8 mouse cellular contexts compared by ENCODE assay signal in genomic region chr3:144570816-144571487, GRCm38 (mm10). TPM values are rescaled to one million over a fixed set of nuclear protein-coding genes. Genes with fewer than 3 reads are reported as not detected.
A peak's percentile ranks its signal among the peaks of the same experiment; 100 is the strongest.
DNase-seq lines count a peak whose midpoint lies in the region; ATAC-seq and TF ChIP-seq lines count a peak whose summit lies in the region.

No protein-coding gene starts in this region.

- no peaks in the 10 kb centered on the region; the same call in 1 of the 2 replicates for H3K36me3 ChIP-seq in kidney, adult 2 months (ENCODE audit: control insufficient read depth, insufficient read depth, low read length)
- peaks cover 30% of the 10 kb centered on the region for H3K36me3 ChIP-seq in hindbrain, embryonic 10.5 days
- peaks cover 5% of the 10 kb centered on the region for H3K36me3 ChIP-seq in midbrain, embryonic 12.5 days

- no peak for ATAC-seq in midbrain, embryonic 12.5 days (ENCODE audit: low FRiP score, low read depth)

- H3K27ac ChIP-seq in kidney, adult 2 months (ENCODE audit: insufficient read depth, low read depth, low read length): peak overlapping the region; percentile 99
- H3K27ac ChIP-seq in hindbrain, embryonic 10.5 days: peak overlapping the region; percentile 95
- peak overlapping the region; percentile 94 for H3K27ac ChIP-seq in midbrain, embryonic 12.5 days (replicated peaks)

- no peak for DNase-seq in kidney, adult 2 months
- no peak for DNase-seq in kidney, adult 11 months
- DNase-seq in NIH3T3 (ENCODE audit: low read depth): peak; percentile 89
- no peak for DNase-seq in hindbrain, embryonic 10.5 days (ENCODE audit: low spot score)
- no peak for DNase-seq in adrenal gland, adult (ENCODE audit: inconsistent age in 2 of 2, low spot score in 1 of 2)
- DNase-seq in cerebellum, adult 9-10 months: no peak
- DNase-seq in spleen, postnatal 10 days (ENCODE audit: low spot score in 2 of 2): no peak

- H3K4me2 ChIP-seq in midbrain, embryonic 12.5 days (replicated peaks): peak overlapping the region; percentile 57

- no peak for TF ChIP-seq CTCF in kidney, adult 2 months (conservative IDR thresholded peaks at IDR 0.05; ENCODE audit: insufficient read depth, insufficient read length, low read depth, low read length)

- H3K4me1 ChIP-seq in kidney, adult 2 months (ENCODE audit: control insufficient read depth, insufficient read depth, low read length): peaks cover 4% of the 10 kb centered on the region
- peaks cover 33% of the 10 kb centered on the region for H3K4me1 ChIP-seq in hindbrain, embryonic 10.5 days (replicated peaks)
- H3K4me1 ChIP-seq in midbrain, embryonic 12.5 days: peaks cover 22% of the 10 kb centered on the region

- peak overlapping the region; percentile 83 for H3K9ac ChIP-seq in midbrain, embryonic 12.5 days (replicated peaks)

- no peaks in the 10 kb centered on the region for H3K27me3 ChIP-seq in kidney, adult 2 months (replicated peaks; ENCODE audit: control insufficient read depth, insufficient read depth, low read length)
- H3K27me3 ChIP-seq in hindbrain, embryonic 10.5 days (ENCODE audit: insufficient read depth, poor library complexity, severe bottlenecking): no peaks in the 10 kb centered on the region
- no peaks in the 10 kb centered on the region for H3K27me3 ChIP-seq in midbrain, embryonic 12.5 days

- under 1% methylated on average over 25 of the region's 25 CpGs for WGBS in kidney, adult 2 months
- WGBS in hindbrain, embryonic 10.5 days: 1% methylated on average over 25 of the region's 25 CpGs
- under 1% methylated on average over 25 of the region's 25 CpGs for WGBS in midbrain, embryonic 12.5 days

- peak overlapping the region; percentile 99 for H3K4me3 ChIP-seq in kidney, adult 2 months (ENCODE audit: insufficient read depth, low read depth, low read length)
- H3K4me3 ChIP-seq in hindbrain, embryonic 10.5 days: peak overlapping the region; percentile 93
- peak overlapping the region; percentile 66 for H3K4me3 ChIP-seq in midbrain, embryonic 12.5 days

- TF ChIP-seq POLR2A in kidney, adult 2 months (IDR thresholded peaks at IDR 0.05; ENCODE audit: low read depth, low read length): no peak

- no peaks in the 10 kb centered on the region for H3K9me3 ChIP-seq in hindbrain, embryonic 10.5 days
- H3K9me3 ChIP-seq in midbrain, embryonic 12.5 days: no peaks in the 10 kb centered on the region

RNA-seq across cellular contexts. Expression of gene Selenof, which starts 0.8 kb away (rescaled TPM):
- polyA plus RNA-seq in kidney, adult 2 months (2012; rRNA removed): 215 and 275 TPM in 2 replicates
- polyA plus RNA-seq in hindbrain, embryonic 10.5 days (2016; fragmentation: Nextera tagmentation; extraction: Ambion mirVana): 484 and 487 TPM in 2 replicates
- polyA plus RNA-seq in midbrain, embryonic 12.5 days (2016; fragmentation: Nextera tagmentation; extraction: Ambion mirVana): 460 and 470 TPM in 2 replicates

RNA-seq across cellular contexts. Expression of gene Hs2st1, which starts 1.0 kb away (rescaled TPM):
- 4.9 and 5.2 TPM in 2 replicates for polyA plus RNA-seq in kidney, adult 2 months (2012; rRNA removed)
- polyA plus RNA-seq in hindbrain, embryonic 10.5 days (2016; fragmentation: Nextera tagmentation; extraction: Ambion mirVana): 12.6 and 13.3 TPM in 2 replicates
- 25.1 and 29.2 TPM in 2 replicates for polyA plus RNA-seq in midbrain, embryonic 12.5 days (2016; fragmentation: Nextera tagmentation; extraction: Ambion mirVana)
